Mouse (Mus musculus) lung, postnatal 10 days (tissue): ENCODE measurements at regions not wholly inside any gene's neighbourhood (a gene's known extent, or its start where the extent isn't known, plus 50 kb on each side); places are given as distances from the start of the nearest gene placed in this dataset.

ENCODE experiments used
- DNase-seq: peaks from one replicate; pipeline ENCODE4 v3.0.0; 2021

GRCm38 (mm10) chr4:31525638-31526207 is 438.2 kb upstream of the Map3k7 start:
- DNase-seq = no peak

- DNase-seq = no peak
Observed at GRCm38 (mm10) chr4:31536811-31537210, 427.1 kb upstream of the Map3k7 start.

DNA sequence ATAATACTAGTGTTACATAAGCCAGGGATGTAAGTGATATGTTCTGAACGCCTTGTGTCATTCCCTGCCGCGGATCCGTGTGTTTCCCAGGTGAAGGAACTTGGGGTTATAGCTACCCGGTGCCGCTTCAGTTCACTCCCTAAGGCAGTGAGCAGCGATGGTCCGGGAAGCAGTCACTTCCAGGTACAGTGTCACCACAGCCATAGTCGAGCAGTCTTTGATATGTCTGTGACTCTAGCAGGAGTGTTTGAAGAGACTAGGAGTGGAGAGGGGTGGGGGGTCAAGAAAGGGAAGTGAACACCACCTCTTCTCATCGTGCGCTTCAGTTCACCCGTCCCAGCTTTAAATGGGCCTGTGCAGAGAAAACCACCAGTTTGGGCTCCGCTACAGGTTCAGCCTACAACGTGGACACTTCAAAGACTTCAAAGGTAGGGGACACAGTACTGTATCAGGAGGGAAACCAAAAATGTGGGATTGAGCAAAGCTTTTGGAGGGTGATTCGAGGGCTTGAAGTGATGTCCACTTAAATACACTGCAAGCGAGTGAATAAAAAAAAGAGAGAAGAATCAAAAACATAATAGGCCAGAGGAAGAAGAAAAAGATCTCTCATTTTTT is 410.0 kb upstream of the Map3k7 start:
- DNase-seq = no peak

DNA sequence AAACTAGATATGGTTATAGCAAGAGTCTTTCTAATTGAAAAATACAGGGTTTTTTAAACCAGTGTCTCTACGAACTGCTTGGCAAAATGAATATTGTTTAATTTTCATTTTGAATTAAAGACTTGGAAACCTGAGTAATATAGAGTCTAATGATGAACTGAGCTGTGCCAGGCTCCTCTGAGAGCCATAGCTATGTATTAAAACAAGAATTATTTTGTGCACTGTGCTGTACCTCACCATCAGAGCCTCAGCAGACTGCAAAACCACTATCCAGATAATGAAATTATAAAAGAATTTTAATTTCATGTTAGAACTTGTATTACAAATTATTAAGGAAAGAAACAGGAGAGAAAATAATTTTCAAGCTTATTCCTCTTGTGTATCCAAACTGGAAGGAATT is 408.8 kb upstream of the Map3k7 start:
- no peak for DNase-seq

- no peak for DNase-seq
Observed at GRCm38 (mm10) chr4:31557261-31557660, 406.6 kb upstream of the Map3k7 start.

GRCm38 (mm10) chr4:31560305-31560704 is 403.6 kb upstream of the Map3k7 start:
- DNase-seq = no peak

GRCm38 (mm10) chr4:31561183-31561582 is 402.7 kb upstream of the Map3k7 start:
- no peak for DNase-seq

- DNase-seq = peak; percentile 25
Observed at GRCm38 (mm10) chr4:31561823-31562222, 402.1 kb upstream of the Map3k7 start.

DNA sequence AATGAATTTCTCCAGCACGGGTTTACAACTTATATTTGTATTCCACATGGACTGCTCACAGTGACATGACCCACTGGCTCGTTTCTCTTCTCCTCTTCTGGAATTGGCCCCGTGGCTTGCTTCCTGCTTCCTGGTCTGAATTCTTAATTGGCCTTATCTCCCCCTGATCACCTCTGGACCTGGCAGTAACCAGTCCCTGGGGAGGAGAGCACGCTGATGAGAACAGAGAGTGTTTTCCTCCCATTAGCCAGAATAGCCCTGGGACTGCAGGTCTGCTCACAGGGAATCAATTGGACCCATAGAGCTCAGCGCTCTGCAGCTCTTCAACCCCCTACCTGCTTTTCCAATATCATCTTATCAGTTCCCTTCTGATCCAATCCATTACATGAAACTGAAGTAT is 397.7 kb upstream of the Map3k7 start:
- DNase-seq = no peak

DNA sequence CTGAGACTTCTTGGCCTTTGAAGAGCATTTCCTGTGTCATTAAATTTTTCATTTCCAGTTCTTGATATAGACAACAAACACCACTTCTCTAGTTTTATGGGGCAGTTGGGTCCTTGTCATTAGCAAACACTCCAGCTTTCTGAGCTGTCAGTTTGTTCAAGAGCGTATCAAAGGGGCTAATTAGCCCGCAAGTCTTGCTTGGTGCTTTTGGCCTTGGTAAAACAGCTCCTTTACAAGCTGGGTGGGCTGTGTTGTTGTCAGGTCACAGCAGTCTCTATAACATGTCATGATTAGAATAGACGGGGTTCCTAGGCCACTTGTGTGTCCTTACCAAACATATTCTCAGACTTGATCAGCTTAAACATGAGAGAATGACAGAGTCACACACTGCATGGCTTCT is 397.1 kb upstream of the Map3k7 start:
- DNase-seq = no peak

GRCm38 (mm10) chr4:31569687-31570086 is 394.2 kb upstream of the Map3k7 start:
- no peak for DNase-seq

- no peak for DNase-seq
Observed at GRCm38 (mm10) chr4:31576982-31577579, 386.8 kb upstream of the Map3k7 start.

- DNase-seq = no peak
Observed at GRCm38 (mm10) chr4:31583495-31583894, 380.4 kb upstream of the Map3k7 start.

GRCm38 (mm10) chr4:31584171-31584570 is 379.7 kb upstream of the Map3k7 start:
- no peak for DNase-seq

- no peak for DNase-seq
Observed at GRCm38 (mm10) chr4:31594089-31594488, 369.8 kb upstream of the Map3k7 start.

- DNase-seq = peak; percentile 5
Observed at GRCm38 (mm10) chr4:31601536-31601935, 362.4 kb upstream of the Map3k7 start.

- DNase-seq = no peak
Observed at GRCm38 (mm10) chr4:31603776-31604175, 360.1 kb upstream of the Map3k7 start.

DNA sequence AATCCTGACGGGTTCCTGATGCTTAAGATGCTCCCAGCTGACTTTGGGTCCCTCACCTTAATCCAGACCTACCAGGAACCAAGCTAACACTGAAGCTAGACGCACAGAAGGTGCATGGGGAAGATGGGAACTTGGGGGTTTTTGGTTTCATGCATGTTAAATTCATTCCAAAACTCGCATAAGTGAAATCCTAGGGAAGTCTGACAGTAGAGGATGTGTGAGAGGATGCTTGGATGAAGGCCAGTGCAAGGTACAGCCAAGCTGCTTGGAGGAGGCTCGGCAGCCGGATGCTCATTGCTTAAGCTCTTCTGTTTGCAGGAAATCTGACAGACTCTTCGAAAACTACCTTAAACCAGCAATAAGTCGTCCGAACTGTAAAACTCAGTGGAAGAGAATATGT is 355.1 kb upstream of the Map3k7 start:
- DNase-seq = no peak

DNA sequence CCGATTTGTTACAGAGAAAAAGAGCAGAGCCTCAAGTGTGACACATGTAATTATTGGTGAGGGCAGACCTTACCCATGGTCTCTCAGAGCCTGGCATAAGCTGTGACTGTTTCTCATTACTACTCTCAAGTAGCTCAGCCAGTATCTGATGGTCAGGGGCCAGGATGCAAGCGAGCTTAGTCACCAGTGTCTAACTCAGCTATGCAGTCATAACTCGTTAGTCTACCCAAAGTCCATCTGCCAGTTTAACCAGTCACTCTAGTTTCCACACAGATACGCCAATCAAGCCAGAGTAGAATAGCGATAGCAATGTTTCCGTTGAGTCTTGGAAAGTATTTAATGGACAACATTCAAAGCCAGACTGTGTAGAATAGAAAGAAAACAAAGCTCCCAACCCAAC is 354.3 kb upstream of the Map3k7 start:
- no peak for DNase-seq

- DNase-seq = no peak
Observed at GRCm38 (mm10) chr4:31612147-31612824, 351.6 kb upstream of the Map3k7 start.

DNA sequence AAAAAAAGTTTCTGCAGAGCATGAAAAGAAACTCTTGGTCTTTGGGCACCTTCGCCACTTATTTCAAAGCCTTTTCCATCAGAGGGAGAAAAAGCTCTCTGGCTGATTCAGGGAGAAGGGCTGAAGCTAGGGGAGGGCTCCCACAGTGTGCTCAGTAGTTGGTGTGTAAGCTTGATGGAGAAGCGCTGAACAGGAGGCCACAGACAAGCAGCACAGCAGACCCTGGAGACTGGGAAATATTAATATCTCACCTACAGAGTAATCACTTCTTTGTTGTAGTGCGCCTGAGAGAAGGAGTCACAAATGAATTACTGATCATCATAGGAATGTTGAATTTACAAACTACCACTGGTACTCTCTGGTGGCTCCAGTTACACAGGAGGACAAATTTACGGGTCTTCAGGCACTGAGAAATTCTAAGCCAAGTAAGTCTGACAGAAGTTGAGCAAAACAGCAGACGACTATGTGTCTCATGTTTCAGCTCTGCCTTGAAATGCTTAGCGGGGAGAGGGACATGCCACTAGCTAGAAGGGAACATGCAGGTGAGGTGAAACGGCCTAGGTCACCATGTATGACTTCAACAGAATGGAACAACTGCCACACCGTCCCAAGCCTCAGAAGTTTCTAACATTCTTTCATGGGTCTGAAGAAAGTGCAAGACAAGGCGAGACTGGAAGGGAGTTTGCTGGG is 350.9 kb upstream of the Map3k7 start:
- DNase-seq = no peak

- no peak for DNase-seq
Observed at GRCm38 (mm10) chr4:31617572-31617971, 346.3 kb upstream of the Map3k7 start.

GRCm38 (mm10) chr4:31618026-31618425 is 345.9 kb upstream of the Map3k7 start:
- no peak for DNase-seq

DNA sequence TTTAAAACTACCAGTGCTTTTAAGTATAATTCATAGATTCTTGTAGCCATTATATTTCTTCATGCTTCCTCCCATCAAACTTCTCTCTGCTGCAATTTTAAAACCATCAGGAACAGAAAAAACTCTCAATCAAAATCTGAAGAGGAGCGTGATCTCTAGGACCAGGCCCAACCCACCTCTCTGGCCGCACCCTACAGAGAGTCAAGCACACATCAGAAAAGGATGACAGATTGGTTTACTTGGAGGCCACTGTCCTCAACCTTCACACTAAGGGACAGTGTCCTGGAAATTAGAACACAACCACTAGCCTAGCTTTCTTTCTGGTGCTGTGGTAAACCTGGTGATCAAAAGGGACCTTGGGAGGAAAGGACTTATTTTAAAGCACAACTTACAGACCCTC is 342.7 kb upstream of the Map3k7 start:
- no peak for DNase-seq
